Mouse (Mus musculus) kidney, postnatal 4 days (tissue): ENCODE data around the gene B3gnt2.
A peak's percentile ranks its signal among the peaks of the same experiment; 100 is the strongest.

Experiments
- DNase-seq, 2 experiments: peaks; one replicate each; pipeline ENCODE4 v3.0.0; 2021; ENCODE audit warnings: mixed read lengths in 2 of 2

B3gnt2 gene

GRCm38 (mm10) chr11:22860335-22861227 lies at the start of gene B3gnt2:
Gene B3gnt2 (minus strand): TSS chr11:22860961.
- peak; percentile 51 to 68 for DNase-seq

DNA sequence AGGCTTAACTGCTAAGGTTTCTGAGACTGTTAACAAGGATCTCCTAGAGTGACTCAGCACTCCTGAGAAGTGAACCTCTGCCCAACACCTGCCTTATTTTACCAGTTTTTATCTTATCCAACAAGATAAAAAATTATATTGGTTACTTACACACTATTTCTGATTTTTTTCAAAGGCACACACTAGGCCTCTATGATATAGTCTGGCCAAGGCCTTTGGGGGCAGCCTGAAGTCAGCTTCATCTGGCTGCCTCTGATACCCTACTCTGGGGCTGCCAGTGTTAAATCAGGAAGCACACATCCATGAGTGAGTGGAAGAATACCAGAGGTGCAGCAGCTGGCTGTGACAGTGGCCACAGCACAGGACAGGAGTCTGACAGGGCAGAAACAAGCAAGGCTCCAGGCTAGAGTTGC lies 45.7 kb upstream of the B3gnt2 start:
- no peak for DNase-seq

- no peak for DNase-seq
These were observed 42.2 kb upstream of the B3gnt2 start for GRCm38 (mm10) chr11:22902923-22903322.

- no peak for DNase-seq
These were observed 39.3 kb upstream of the B3gnt2 start for GRCm38 (mm10) chr11:22900041-22900440.

- DNase-seq = no peak
These were observed 36.9 kb upstream of the B3gnt2 start for GRCm38 (mm10) chr11:22897642-22898041.

- DNase-seq = no peak
These were observed 36.4 kb upstream of the B3gnt2 start for GRCm38 (mm10) chr11:22897127-22897526.

GRCm38 (mm10) chr11:22893075-22893474 lies 32.3 kb upstream of the B3gnt2 start:
- DNase-seq = no peak

DNA sequence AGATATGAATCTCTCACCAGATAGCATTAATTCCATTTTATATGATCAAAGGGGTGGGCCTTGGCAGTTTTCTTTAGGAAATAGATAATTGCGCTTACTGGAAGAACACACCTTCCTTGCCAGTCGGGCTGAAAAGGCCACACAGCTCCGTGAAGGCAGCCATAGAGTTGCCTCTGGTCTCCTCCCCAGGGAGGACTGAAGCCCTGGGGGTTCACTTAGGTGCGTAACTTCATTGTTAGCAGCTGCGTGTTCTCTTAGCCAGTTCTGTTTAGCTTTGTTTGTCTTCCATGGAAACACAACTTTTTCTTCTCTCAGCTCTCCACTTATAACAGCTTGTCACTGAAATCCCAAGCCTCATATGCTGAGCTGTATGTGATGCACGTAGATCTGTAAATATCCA lies 31.7 kb upstream of the B3gnt2 start:
- no peak for DNase-seq

DNA sequence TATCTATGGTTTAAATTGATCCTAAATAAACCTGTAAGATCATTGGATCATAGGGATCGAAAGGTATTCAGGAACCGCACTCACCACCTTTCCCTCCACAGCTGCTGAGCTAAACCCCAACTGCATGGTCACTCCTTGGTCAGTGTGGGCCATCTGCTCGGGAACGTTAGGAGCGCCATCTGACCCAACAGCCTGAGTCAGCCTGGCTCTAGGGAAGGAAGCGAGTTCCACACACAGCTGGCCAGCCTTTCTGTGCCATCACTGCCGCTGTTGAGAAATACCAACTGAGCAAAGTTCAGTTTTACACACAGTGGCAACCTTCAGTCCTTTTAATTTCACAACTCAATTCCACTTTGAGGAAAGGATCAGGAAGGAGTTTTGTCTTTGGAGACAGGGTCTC lies 31.1 kb upstream of the B3gnt2 start:
- DNase-seq = no peak

GRCm38 (mm10) chr11:22891242-22891641 lies 30.5 kb upstream of the B3gnt2 start:
- no peak for DNase-seq

- no peak for DNase-seq
These were observed 28.5 kb upstream of the B3gnt2 start for GRCm38 (mm10) chr11:22889224-22889623.

GRCm38 (mm10) chr11:22886991-22887390 lies 26.2 kb upstream of the B3gnt2 start:
- DNase-seq = peak; percentile 25 to 37

- no peak for DNase-seq
These were observed 24.6 kb upstream of the B3gnt2 start for GRCm38 (mm10) chr11:22885350-22885749.

GRCm38 (mm10) chr11:22883676-22884075 lies 22.9 kb upstream of the B3gnt2 start:
- peak in 1 of 2 experiments; percentile 22 for DNase-seq

DNA sequence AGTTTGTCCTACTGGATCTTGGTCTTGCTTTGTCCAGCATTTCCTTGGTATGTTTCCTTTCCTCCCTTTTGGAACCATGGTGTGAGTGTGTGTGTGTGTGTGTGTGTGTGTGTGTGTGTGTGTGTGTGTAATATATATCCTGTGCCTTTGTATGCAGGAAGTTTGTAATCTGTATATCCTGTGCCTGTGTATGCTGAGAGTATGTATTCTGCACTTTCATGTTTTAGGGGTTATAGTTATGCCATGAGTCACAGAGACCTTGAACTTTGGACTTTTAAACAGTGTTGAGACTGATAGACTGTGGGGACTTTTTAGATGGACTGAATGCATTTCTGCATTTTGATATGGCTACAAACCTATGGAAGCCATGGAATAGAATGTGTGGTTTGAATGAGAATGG lies 22.2 kb upstream of the B3gnt2 start:
- no peak for DNase-seq

DNA sequence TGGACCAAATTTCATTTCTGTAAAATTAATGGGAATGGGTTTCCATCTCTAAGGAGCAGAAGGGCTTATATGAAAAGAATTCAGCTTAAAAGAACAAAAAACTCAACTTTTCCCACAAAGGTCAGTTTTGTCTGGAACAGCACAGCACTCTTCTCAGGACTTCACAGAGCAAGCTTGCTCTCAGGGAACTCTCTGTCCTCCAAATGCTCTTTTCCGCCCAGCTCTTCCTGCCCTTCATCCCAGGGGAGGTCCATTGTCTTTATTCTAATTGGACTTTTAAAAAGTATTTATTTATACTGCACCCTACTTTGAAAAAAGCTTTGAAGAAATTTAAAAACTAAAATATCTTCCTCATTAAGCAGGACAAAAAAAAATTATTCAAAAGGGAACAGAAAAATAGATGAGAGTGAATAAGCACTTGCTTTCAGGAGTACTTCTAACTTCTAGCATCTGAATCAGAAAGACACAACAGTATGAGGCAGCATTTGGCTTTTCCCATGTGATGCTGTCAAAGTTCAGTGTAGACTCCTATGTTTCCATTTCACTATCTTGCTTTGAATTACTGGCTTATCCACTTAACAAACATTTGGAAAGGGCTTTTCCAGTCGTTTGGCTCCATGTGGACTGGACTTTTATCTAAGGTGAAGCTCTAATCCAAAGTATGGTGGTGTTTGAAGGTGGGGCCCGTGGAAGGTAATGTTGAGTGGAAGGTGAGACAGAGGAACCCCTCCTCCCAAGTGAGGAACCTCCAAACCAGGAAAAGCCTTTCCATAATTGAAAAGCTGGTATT lies 19.8 kb upstream of the B3gnt2 start:
- no peak for DNase-seq

- no peak for DNase-seq
These were observed 18.9 kb upstream of the B3gnt2 start for GRCm38 (mm10) chr11:22879645-22880044.

DNA sequence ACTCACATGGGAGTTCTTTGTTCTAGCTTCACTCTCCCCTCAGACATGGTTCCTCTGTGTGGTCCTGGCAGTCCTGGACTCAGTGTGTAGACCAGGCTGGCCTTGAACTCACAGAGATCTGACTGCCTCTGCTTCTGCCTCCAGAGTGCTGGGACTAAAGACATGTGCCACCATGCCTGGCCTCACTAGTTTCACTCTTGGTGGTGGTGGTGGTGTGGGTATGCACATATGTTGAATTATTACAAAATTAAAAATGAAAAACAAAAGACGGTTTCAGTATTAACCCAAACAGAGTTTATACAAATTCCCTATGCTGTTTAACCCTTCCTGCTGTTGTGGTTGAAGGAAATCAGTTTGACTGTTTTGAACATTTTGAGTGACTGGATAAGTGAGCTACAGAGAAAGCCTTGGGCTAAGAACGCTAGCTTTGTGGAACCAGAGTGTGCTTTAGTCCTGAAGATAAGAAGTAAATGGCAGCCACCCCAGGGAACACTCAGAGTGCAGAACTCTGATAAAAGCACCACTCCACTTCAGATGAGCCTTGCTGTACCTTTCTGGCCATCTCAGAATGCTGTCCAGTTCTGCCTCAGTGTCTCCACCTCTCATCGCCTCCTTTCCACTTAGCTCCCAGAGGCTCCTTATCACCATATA lies 16.0 kb upstream of the B3gnt2 start:
- no peak for DNase-seq

- DNase-seq = no peak
These were observed 14.5 kb upstream of the B3gnt2 start for GRCm38 (mm10) chr11:22875279-22875678.

DNA sequence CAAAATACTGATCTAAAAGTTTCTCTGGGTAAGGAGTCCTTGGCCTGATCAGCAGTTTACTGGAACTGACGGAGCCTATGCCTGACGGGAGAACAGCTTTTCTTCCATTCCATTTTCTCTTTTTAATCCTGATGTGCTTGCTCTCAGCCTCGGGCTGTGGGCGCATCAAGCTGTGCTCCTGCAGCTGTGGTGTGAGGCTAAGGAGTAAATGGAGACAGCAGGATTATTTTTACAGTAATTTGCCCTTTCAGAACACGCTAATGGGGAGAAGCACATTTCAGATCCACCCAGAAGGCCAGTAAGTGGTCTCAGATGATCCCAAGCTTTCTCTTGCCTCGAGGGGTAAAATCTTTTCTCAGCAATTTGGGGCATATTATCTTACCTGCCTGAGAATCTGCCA lies 14.0 kb upstream of the B3gnt2 start:
- DNase-seq = no peak

- peak; percentile 8 to 23 for DNase-seq
These were observed 12.6 kb upstream of the B3gnt2 start for GRCm38 (mm10) chr11:22873383-22873782.

GRCm38 (mm10) chr11:22872307-22872680 lies 11.5 kb upstream of the B3gnt2 start:
- no peak for DNase-seq

DNA sequence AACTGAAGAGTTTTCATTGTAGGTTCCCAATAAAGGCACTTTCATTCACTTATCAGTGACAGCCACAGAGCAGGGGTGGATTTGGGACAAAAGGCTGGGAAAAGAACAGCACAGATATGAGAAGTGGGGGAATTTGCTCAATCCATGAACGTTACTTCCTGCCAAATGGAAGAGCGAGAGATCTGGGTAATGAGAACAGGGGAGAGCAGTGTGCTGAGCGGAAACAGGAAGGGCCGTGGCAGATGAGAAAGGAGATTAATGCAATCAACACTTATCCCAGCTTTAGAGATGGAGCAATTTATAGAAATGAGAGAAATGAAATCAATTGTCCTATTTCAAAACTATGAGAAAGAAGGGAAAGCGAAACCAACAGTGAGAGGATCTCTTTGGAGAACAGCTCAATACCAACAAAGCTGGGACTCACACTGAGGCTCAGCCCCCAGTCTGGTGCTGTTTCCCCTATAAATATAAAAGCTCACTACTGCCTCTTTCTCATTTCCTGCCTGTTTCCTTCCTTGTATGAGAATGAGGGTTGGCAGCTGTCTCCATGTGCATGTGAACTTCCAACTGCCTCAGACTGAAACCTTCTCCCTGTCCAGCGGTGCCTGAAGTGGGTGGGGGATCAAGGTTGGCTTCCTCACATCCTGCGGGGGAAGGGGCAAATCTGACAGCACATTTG lies 11.0 kb upstream of the B3gnt2 start:
- peak; percentile 37 to 57 for DNase-seq
